Mouse (Mus musculus) brain, embryonic 14.5 days (tissue): Measurements from ENCODE around the gene Bbc3. TPM values are rescaled to one million over a fixed set of nuclear protein-coding genes. Genes with fewer than 3 reads are reported as not detected.

Source experiments
- DNase-seq: peaks from one replicate; pipeline ENCODE4 v3.0.0-alpha.2; 2011; ENCODE audit warnings: low read depth
- CTCF ChIP-seq: fragments of 200-500 bp; IDR thresholded peaks from 2 replicates; pipeline ENCODE4 v1.5.1; 2012; ENCODE audit warnings: inconsistent platforms, mild to moderate bottlenecking, moderate library complexity, borderline replicate concordance; ENCODE audit not compliant: insufficient read depth, insufficient read length; ENCODE audit errors: extremely low read depth
- POLR2A ChIP-seq: fragments of 200-500 bp; IDR thresholded peaks from 2 replicates; pipeline ENCODE4 v1.6.1; 2012; ENCODE audit warnings: mild to moderate bottlenecking, inconsistent platforms, borderline replicate concordance; ENCODE audit not compliant: poor library complexity, insufficient read depth, insufficient read length, severe bottlenecking; ENCODE audit errors: extremely low read depth
- polyA plus RNA-seq: library from polyadenylated mRNA; depleted of rRNA; stranded (reverse); fragments of >200 nt; gene quantifications from 2 replicates; pipeline ENCODE4 v1.2.3, GENCODE M21; 2012

The Bbc3 gene
- polyA plus RNA-seq, 1 experiment = 26.6 TPM

- no peak for TF ChIP-seq CTCF
- TF ChIP-seq POLR2A = no peak
- DNase-seq = no peak
Observed at GRCm38 (mm10) chr7:16324661-16325060, 16.5 kb downstream of the Bbc3 start.

DNA sequence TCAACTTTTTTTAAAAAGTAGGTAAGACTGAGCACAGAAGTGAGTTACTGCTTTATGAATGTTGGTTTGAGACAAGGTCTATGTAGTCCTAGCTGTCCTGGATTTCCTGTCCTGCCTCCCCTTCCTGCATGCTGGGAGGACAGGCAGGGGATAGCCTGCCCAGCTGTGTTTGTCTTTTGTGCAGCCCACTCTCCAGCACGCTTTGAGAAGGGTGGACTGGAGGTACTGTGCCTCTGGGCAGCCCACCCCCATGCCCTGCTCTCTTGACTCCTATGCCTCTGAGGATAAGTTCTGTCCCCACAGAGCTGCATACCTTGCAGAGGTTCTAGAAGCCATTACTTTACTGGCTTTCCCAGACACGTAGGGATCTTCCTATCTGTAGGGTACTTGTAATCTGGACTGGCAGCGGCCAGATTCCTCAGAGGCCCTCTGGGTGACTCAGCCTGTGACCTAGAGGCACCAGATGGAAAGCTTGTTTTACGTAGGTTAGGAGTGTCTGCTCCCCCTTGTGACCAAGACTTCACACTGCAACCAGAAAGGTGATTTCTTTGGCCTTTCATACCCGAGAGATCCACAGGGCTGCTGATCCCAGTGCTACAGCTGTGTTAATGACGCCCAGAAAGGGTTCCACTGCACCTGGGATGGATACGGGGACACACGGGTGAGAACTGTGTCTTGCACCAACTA lies 17.9 kb downstream of the Bbc3 start:
- TF ChIP-seq CTCF (peak; percentile 73; the same call in 1 of the 2 replicates), POLR2A (no peak)
- peak; percentile 81 for DNase-seq

GRCm38 (mm10) chr7:16326607-16326971 lies 18.4 kb downstream of the Bbc3 start:
- DNase-seq = no peak
- no peak for TF ChIP-seq CTCF
- TF ChIP-seq POLR2A = no peak

DNA sequence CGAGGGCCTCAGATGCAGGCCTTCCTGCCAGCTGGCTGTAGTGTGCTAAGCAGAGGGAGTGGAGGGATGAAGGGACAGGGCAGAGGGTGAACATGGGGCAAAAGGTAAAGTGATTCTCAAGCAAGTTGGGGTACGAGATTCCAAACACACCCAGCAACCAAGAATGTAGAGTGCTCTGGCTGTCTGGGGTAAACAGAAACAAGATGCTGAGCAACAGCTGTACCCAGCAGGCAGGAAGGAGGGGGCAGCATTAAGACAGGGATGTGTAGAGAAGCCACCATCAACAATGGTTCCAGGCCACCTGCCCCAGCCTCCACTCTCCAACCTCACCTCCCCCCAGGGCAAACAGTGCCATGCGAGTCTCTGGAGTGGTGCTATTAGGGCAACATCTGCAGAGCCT lies 21.0 kb downstream of the Bbc3 start:
- no peak for DNase-seq
- TF ChIP-seq POLR2A (no peak), CTCF (no peak)

GRCm38 (mm10) chr7:16337733-16338132 lies 29.5 kb downstream of the Bbc3 start:
- TF ChIP-seq CTCF = peak; percentile 8; the same call in 1 of the 2 replicates
- no peak for TF ChIP-seq POLR2A
- DNase-seq = peak; percentile 11

GRCm38 (mm10) chr7:16344598-16344997 lies 36.4 kb downstream of the Bbc3 start:
- no peak for DNase-seq
- TF ChIP-seq POLR2A (no peak), CTCF (no peak)

DNA sequence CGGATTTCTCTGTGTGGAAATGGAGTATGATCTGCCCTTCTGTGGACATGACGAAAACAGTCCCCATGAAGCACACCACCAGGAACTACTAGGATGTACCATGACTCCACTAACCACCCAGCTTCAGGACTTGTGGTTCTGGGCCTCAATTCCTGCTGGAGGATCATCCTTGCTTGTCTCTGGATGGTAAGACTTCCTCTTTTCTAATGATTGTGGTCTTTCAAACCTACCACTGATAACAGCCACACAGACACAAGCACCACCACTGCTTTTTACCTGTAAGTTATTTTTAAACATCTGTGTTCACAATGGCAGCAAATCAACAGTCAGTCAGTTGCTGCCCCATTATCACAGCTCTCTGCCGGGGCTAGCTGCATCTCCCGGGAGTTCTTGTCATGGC lies 37.1 kb downstream of the Bbc3 start:
- DNase-seq = no peak
- TF ChIP-seq CTCF (no peak), POLR2A (no peak)

GRCm38 (mm10) chr7:16349999-16350398 lies 41.8 kb downstream of the Bbc3 start:
- TF ChIP-seq CTCF (no peak), POLR2A (no peak)
- no peak for DNase-seq

- no peak for DNase-seq
- TF ChIP-seq CTCF (no peak), POLR2A (no peak)
Observed at GRCm38 (mm10) chr7:16355854-16356594, 47.8 kb downstream of the Bbc3 start.

- DNase-seq = no peak
- no peak for TF ChIP-seq POLR2A
- TF ChIP-seq CTCF = no peak
Observed at GRCm38 (mm10) chr7:16357602-16358001, 49.4 kb downstream of the Bbc3 start.

- no peak for TF ChIP-seq POLR2A
- no peak for TF ChIP-seq CTCF
- no peak for DNase-seq
Observed at GRCm38 (mm10) chr7:16364319-16364718, 56.1 kb downstream of the Bbc3 start.

DNA sequence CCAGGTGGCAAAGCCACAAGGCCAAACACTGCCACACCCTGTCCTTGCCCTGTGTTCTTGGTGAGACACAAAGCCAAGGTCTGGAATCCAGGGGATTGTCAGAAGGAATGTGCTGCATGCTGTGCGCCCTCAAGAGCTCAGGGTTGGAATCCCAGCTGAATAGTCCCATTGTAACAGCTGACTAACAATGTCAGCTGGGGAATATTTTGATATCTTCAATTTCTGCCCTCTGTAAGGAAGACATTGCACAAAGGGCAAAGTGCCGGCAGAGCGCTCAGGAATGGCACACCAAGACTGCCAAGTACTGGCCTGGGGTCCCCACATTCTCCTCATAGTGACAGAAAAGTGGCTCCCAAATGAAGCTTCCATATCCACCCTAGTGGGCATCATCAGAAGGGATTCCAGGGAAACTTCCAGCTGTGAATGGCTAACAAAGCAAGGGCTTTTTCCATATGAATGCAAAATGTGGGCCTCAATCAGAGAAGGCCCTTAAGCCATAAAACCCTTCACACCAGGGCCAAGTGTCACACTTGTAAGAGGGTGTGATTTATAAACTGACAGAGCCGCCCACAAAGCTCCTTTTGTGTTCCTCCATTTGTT lies 56.8 kb downstream of the Bbc3 start:
- TF ChIP-seq POLR2A (no peak), CTCF (peak; percentile 1; the same call in 1 of the 2 replicates)
- DNase-seq = peak; percentile 84

- TF ChIP-seq POLR2A (no peak), CTCF (no peak)
- DNase-seq = no peak
Observed at GRCm38 (mm10) chr7:16366133-16366646, 58.0 kb downstream of the Bbc3 start.
